Mouse (Mus musculus) neutrophil, adult 83 days (primary cell): ENCODE measurements around the gene Rictor. TPM values are rescaled to one million over a fixed set of nuclear protein-coding genes. Genes with fewer than 3 reads are reported as not detected.

Source experiments
- total RNA-seq, 2 experiments: library from RNA; stranded (reverse); gene quantifications; one replicate each; pipeline ENCODE4 v1.2.4; 2023

The Rictor gene
- 10 to 100 TPM; 37.6 to 40.2 TPM for total RNA-seq

GRCm38 (mm10) chr15:6707936-6708525, at the start of gene Rictor:
Gene Rictor (plus strand): TSS chr15:6708379.

Other genes starting within 250 kb of the Rictor start
- gene Fyb, start 185.5 kb upstream of the Rictor start, total RNA-seq, result 100 to 1,000 TPM; 295 to 356 TPM
- gene Osmr, start 166.6 kb downstream of the Rictor start, total RNA-seq, result not detected